Mouse (Mus musculus) megakaryocyte, embryonic 14.5 days (primary cell): ENCODE measurements around the gene Spi1. TPM values are rescaled to one million over a fixed set of nuclear protein-coding genes. Genes with fewer than 3 reads are reported as not detected.
"Not testable (repeated sequence)": the region's sequence is repeated elsewhere in the genome, so short reads cannot be mapped to it uniquely, and the experiment has no call there.

Source experiments
- H3K27me3 ChIP-seq: replicated peaks from 2 replicates; pipeline ENCODE3; 2012; ENCODE audit warnings: inconsistent platforms
- H3K36me3 ChIP-seq: replicated peaks from 2 replicates; pipeline ENCODE3; 2012; ENCODE audit warnings: low read length, inconsistent platforms, mixed read lengths
- H3K4me1 ChIP-seq: 2 replicates; pipeline ENCODE4 v1.6.1; 2012; ENCODE audit warnings: inconsistent platforms
- H3K4me3 ChIP-seq: replicated peaks from 2 replicates; pipeline ENCODE3; 2012; ENCODE audit warnings: moderate library complexity, mild to moderate bottlenecking, inconsistent platforms
- H3K9me3 ChIP-seq: 2 replicates; pipeline ENCODE4 v1.6.1; 2012; ENCODE audit warnings: inconsistent platforms
- FLI1 ChIP-seq: IDR thresholded peaks from 2 replicates; pipeline ENCODE4 v1.6.1; 2012; ENCODE audit warnings: low read length, inconsistent platforms, mixed read lengths
- GATA1 ChIP-seq: IDR thresholded peaks from 3 replicates; pipeline ENCODE4 v1.6.1; 2012; ENCODE audit warnings: mixed read lengths, low read length, inconsistent platforms, borderline replicate concordance
- polyA plus RNA-seq: library from polyadenylated mRNA; stranded (reverse); fragments of >175 nt; gene quantifications from 2 replicates; pipeline ENCODE4 v1.2.3, GENCODE M21; 2012; ENCODE audit warnings: low replicate concordance; ENCODE audit not compliant: insufficient read depth

Gene Spi1
- polyA plus RNA-seq = 24.1 and 123 TPM in 2 replicates

GRCm38 (mm10) chr2:91081775-91082695, at the start of gene Spi1:
TSS of gene Spi1 (plus strand) at chr2:91082390.
- no peaks in the 10 kb centered on the region for H3K27me3 ChIP-seq
- H3K4me3 ChIP-seq = peak within 1 kb of the TSS; percentile 87
- H3K9me3 ChIP-seq = no peaks in the 10 kb centered on the region
- peaks cover 89% of the 10 kb centered on the region for H3K4me1 ChIP-seq
- TF ChIP-seq GATA1 (no peak), FLI1 (no peak)
- H3K36me3 ChIP-seq = no peaks in the 10 kb centered on the region

- Histone ChIP-seq H3K4me3 (no peak overlapping the region), H3K9me3 (no peaks in the 10 kb centered on the region), H3K27me3 (peaks cover 12% of the 10 kb centered on the region), H3K36me3 (no peaks in the 10 kb centered on the region), H3K4me1 (peaks cover 46% of the 10 kb centered on the region)
- no peak for TF ChIP-seq GATA1
These were observed 49.2 kb upstream of the Spi1 start for GRCm38 (mm10) chr2:91033000-91033399.

GRCm38 (mm10) chr2:91035385-91035784, 46.8 kb upstream of the Spi1 start, which contains the start of gene Rapsn:
TSS of gene Rapsn (plus strand) at chr2:91035620.
- TF ChIP-seq GATA1 = no peak
- TF ChIP-seq FLI1 = no peak
- H3K9me3 ChIP-seq = peaks cover 4% of the 10 kb centered on the region; the same call in 1 of the 2 replicates

GRCm38 (mm10) chr2:91041786-91042185, 40.4 kb upstream of the Spi1 start:
- Histone ChIP-seq H3K36me3 (peaks cover 4% of the 10 kb centered on the region), H3K4me3 (no peak overlapping the region), H3K4me1 (peaks cover 62% of the 10 kb centered on the region), H3K27me3 (no peaks in the 10 kb centered on the region), H3K9me3 (peaks cover 4% of the 10 kb centered on the region; the same call in 1 of the 2 replicates)
- TF ChIP-seq FLI1 (no peak), GATA1 (no peak)

More at GRCm38 (mm10) chr2:91035385-91035784, 46.8 kb upstream of the Spi1 start, which contains the start of gene Rapsn:
- Histone ChIP-seq H3K36me3 (no peaks in the 10 kb centered on the region), H3K4me1 (peaks cover 37% of the 10 kb centered on the region), H3K4me3 (no peak within 1 kb of the TSS), H3K27me3 (peaks cover 12% of the 10 kb centered on the region)

GRCm38 (mm10) chr2:91042651-91043398, 39.4 kb upstream of the Spi1 start:
- no peak for TF ChIP-seq FLI1
- Histone ChIP-seq H3K36me3 (peaks cover 4% of the 10 kb centered on the region), H3K4me3 (peak overlapping the region; percentile 88), H3K27me3 (no peaks in the 10 kb centered on the region), H3K9me3 (peaks cover 4% of the 10 kb centered on the region; the same call in 1 of the 2 replicates), H3K4me1 (peaks cover 69% of the 10 kb centered on the region)

GRCm38 (mm10) chr2:91044727-91045126, 37.5 kb upstream of the Spi1 start:
- H3K4me3 ChIP-seq = peak overlapping the region; percentile 7
- TF ChIP-seq FLI1 = no peak
- no peak for TF ChIP-seq GATA1
- H3K36me3 ChIP-seq = peaks cover 4% of the 10 kb centered on the region
- peaks cover 74% of the 10 kb centered on the region for H3K4me1 ChIP-seq
- H3K27me3 ChIP-seq = no peaks in the 10 kb centered on the region
- H3K9me3 ChIP-seq = peaks cover 4% of the 10 kb centered on the region; the same call in 1 of the 2 replicates

GRCm38 (mm10) chr2:91045805-91046204, 36.4 kb upstream of the Spi1 start:
- Histone ChIP-seq H3K36me3 (peaks cover 10% of the 10 kb centered on the region), H3K4me1 (peaks cover 74% of the 10 kb centered on the region)
- H3K27me3 ChIP-seq = not testable (repeated sequence)

GRCm38 (mm10) chr2:91047359-91047758, 34.8 kb upstream of the Spi1 start:
- H3K4me3 ChIP-seq = no peak overlapping the region
- peaks cover 71% of the 10 kb centered on the region for H3K4me1 ChIP-seq
- TF ChIP-seq FLI1 (no peak), GATA1 (no peak)
- peaks cover 13% of the 10 kb centered on the region for H3K36me3 ChIP-seq
- H3K9me3 ChIP-seq = no peaks in the 10 kb centered on the region
- no peaks in the 10 kb centered on the region for H3K27me3 ChIP-seq

More at GRCm38 (mm10) chr2:91045805-91046204, 36.4 kb upstream of the Spi1 start:
- not testable (repeated sequence) for H3K9me3 ChIP-seq, H3K4me3 ChIP-seq

- Histone ChIP-seq H3K4me1 (peaks cover 58% of the 10 kb centered on the region), H3K9me3 (no peaks in the 10 kb centered on the region), H3K4me3 (peak overlapping the region; percentile 76), H3K27me3 (no peaks in the 10 kb centered on the region), H3K36me3 (peaks cover 30% of the 10 kb centered on the region)
- TF ChIP-seq GATA1 (no peak), FLI1 (no peak)
These were observed 30.3 kb upstream of the Spi1 start for GRCm38 (mm10) chr2:91051917-91052316.

GRCm38 (mm10) chr2:91052752-91053151, 29.4 kb upstream of the Spi1 start:
- Histone ChIP-seq H3K36me3 (peaks cover 38% of the 10 kb centered on the region), H3K4me3 (no peak overlapping the region), H3K9me3 (no peaks in the 10 kb centered on the region), H3K27me3 (no peaks in the 10 kb centered on the region), H3K4me1 (peaks cover 56% of the 10 kb centered on the region)
- TF ChIP-seq GATA1 = no peak
- TF ChIP-seq FLI1 = no peak
